Mouse (Mus musculus): ENCODE results near the gene Cga. TPM values are rescaled to one million over a fixed set of nuclear protein-coding genes. Genes with fewer than 3 reads are reported as not detected.
"Not testable (repeated sequence)": the region's sequence is repeated elsewhere in the genome, so short reads cannot be mapped to it uniquely, and the experiment has no call there.

Gene Cga
- total and polyA plus RNA-seq, 2 experiments from 2014 or later: not detected

- Histone ChIP-seq H3K27ac (no peak overlapping the region), H3K4me2 (ENCODE audit: low read depth, low read length) (no peak overlapping the region), H3K9ac (replicated peaks; ENCODE audit: low read length) (no peak overlapping the region), H3K36me3 (ENCODE audit: insufficient read depth, low read length) (no peaks in the 10 kb centered on the region), H3K27me3 (ENCODE audit: insufficient read depth, low read length) (no peaks in the 10 kb centered on the region), H3K9me3 (ENCODE audit: low read length) (no peaks in the 10 kb centered on the region), H3K4me3 (ENCODE audit: low read length) (no peak overlapping the region), H3K4me1 (ENCODE audit: insufficient read depth, low read length) (no peaks in the 10 kb centered on the region)
- ATAC-seq: peak; percentile 80
- peak; percentile 83 for DNase-seq (ENCODE audit: low spot score)
- 65% methylated on average over 6 of the region's 6 CpGs for WGBS
- peak; percentile 91 for TF ChIP-seq CTCF (IDR thresholded peaks at IDR 0.05; ENCODE audit: low read depth)
Measured at GRCm38 (mm10) chr4:34922177-34922870, 28.7 kb downstream of the Cga start.

- H3K36me3 ChIP-seq (ENCODE audit: insufficient read depth, low read length); H3K9me3 ChIP-seq (ENCODE audit: low read length); H3K4me1 ChIP-seq (ENCODE audit: insufficient read depth, low read length); H3K27ac ChIP-seq; ATAC-seq; H3K9ac ChIP-seq (replicated peaks; ENCODE audit: low read length); H3K27me3 ChIP-seq (ENCODE audit: insufficient read depth, low read length); DNase-seq (ENCODE audit: low spot score); H3K4me3 ChIP-seq (ENCODE audit: low read length); H3K4me2 ChIP-seq (ENCODE audit: low read depth, low read length): not testable (repeated sequence)
- 84% methylated on average over 7 of the region's 7 CpGs for WGBS
Measured at GRCm38 (mm10) chr4:34928386-34928785, 34.8 kb downstream of the Cga start.

GRCm38 (mm10) chr4:34941046-34941445 lies 47.5 kb downstream of the Cga start:
- Histone ChIP-seq H3K4me2 (ENCODE audit: low read depth, low read length) (no peak overlapping the region), H3K36me3 (ENCODE audit: insufficient read depth, low read length) (no peaks in the 10 kb centered on the region), H3K27me3 (ENCODE audit: insufficient read depth, low read length) (no peaks in the 10 kb centered on the region), H3K27ac (no peak overlapping the region), H3K9me3 (ENCODE audit: low read length) (no peaks in the 10 kb centered on the region), H3K9ac (replicated peaks; ENCODE audit: low read length) (no peak overlapping the region), H3K4me3 (ENCODE audit: low read length) (no peak overlapping the region), H3K4me1 (ENCODE audit: insufficient read depth, low read length) (no peaks in the 10 kb centered on the region)
- no peak for TF ChIP-seq CTCF (IDR thresholded peaks at IDR 0.05; ENCODE audit: low read depth)
- DNase-seq (ENCODE audit: low spot score): no peak
- no peak for ATAC-seq
- 95% methylated on average over 25 of the region's 25 CpGs for WGBS

DNA sequence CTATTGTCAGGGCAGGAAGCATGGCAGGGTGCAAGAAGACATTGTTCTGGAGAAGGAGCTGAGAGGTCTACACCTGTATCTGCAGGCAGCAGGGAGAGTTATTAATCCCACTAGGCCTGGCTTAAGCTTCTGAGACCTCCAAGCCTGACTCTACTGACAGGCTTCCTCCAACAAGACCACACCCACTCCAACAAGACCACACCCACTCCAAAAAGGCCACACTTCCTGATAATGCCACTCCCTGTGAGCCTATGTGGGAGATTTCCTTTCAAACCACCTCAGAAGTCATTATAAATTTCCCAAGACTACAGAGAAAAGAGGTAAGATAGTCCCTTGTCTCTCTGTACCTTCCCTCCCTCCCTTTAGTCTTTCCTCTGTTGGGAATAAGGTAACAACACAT lies 53.6 kb downstream of the Cga start:
- no peaks in the 10 kb centered on the region for H3K36me3 ChIP-seq (ENCODE audit: insufficient read depth, low read length)
- ATAC-seq (no peak), DNase-seq (ENCODE audit: low spot score) (no peak)
- no peak overlapping the region for H3K27ac ChIP-seq
- H3K9me3 ChIP-seq (ENCODE audit: low read length): no peaks in the 10 kb centered on the region
- no peak overlapping the region for H3K4me3 ChIP-seq (ENCODE audit: low read length)
- no peak overlapping the region for H3K9ac ChIP-seq (replicated peaks; ENCODE audit: low read length)
- H3K27me3 ChIP-seq (ENCODE audit: insufficient read depth, low read length): no peaks in the 10 kb centered on the region
- TF ChIP-seq CTCF (IDR thresholded peaks at IDR 0.05; ENCODE audit: low read depth): no peak
- no peaks in the 10 kb centered on the region for H3K4me1 ChIP-seq (ENCODE audit: insufficient read depth, low read length)
- H3K4me2 ChIP-seq (ENCODE audit: low read depth, low read length): no peak overlapping the region

GRCm38 (mm10) chr4:34953716-34954115 lies 60.1 kb downstream of the Cga start:
- Histone ChIP-seq H3K4me3 (ENCODE audit: low read length) (no peak overlapping the region), H3K9me3 (ENCODE audit: low read length) (no peaks in the 10 kb centered on the region), H3K27ac (no peak overlapping the region), H3K4me1 (ENCODE audit: insufficient read depth, low read length) (no peaks in the 10 kb centered on the region), H3K4me2 (ENCODE audit: low read depth, low read length) (no peak overlapping the region), H3K27me3 (ENCODE audit: insufficient read depth, low read length) (no peaks in the 10 kb centered on the region), H3K36me3 (ENCODE audit: insufficient read depth, low read length) (no peaks in the 10 kb centered on the region), H3K9ac (replicated peaks; ENCODE audit: low read length) (no peak overlapping the region)
- TF ChIP-seq CTCF (IDR thresholded peaks at IDR 0.05; ENCODE audit: low read depth): no peak
- ATAC-seq: no peak
- DNase-seq (ENCODE audit: low spot score): no peak
- WGBS: 82% methylated on average over 10 of the region's 10 CpGs

Other genes with a start within 250 kb of the Cga start
- 22.2 and 23.3 TPM in 2 replicates for gene Slc35a1, start 206.3 kb upstream of the Cga start, total RNA-seq (2014; rRNA removed)
- 34.0 and 36.8 TPM in 2 replicates for gene Slc35a1, start 206.3 kb upstream of the Cga start, polyA plus RNA-seq (2015; fragmentation: Nextera tagmentation; extraction: Ambion mirVana)
- 2.2 and 9.7 TPM in 2 replicates for gene Cfap206, start 163.6 kb upstream of the Cga start, total RNA-seq (2014; rRNA removed)
- gene Cfap206, start 163.6 kb upstream of the Cga start, polyA plus RNA-seq (2015; fragmentation: Nextera tagmentation; extraction: Ambion mirVana): 4.8 TPM in 2 replicates
- gene Gm136, start 137.5 kb upstream of the Cga start, total RNA-seq (2014; rRNA removed): not detected in 2 replicates
- not detected in 2 replicates for gene Gm136, start 137.5 kb upstream of the Cga start, polyA plus RNA-seq (2015; fragmentation: Nextera tagmentation; extraction: Ambion mirVana)
- gene Smim8, start 115.4 kb upstream of the Cga start, total RNA-seq (2014; rRNA removed): 9.2 and 9.8 TPM in 2 replicates
- 57.4 and 58.5 TPM in 2 replicates for gene Smim8, start 115.4 kb upstream of the Cga start, polyA plus RNA-seq (2015; fragmentation: Nextera tagmentation; extraction: Ambion mirVana)
- 22.6 and 25.6 TPM in 2 replicates for gene Zfp292, start 10.8 kb upstream of the Cga start, total RNA-seq (2014; rRNA removed)
- gene Zfp292, start 10.8 kb upstream of the Cga start, polyA plus RNA-seq (2015; fragmentation: Nextera tagmentation; extraction: Ambion mirVana): 15.1 and 15.6 TPM in 2 replicates